Mouse (Mus musculus): ENCODE results near the gene Nol9. TPM values are rescaled to one million over a fixed set of nuclear protein-coding genes. Genes with fewer than 3 reads are reported as not detected.

Gene Nol9
- polyA plus RNA-seq, 1 experiment, result 18.1 TPM

DNA sequence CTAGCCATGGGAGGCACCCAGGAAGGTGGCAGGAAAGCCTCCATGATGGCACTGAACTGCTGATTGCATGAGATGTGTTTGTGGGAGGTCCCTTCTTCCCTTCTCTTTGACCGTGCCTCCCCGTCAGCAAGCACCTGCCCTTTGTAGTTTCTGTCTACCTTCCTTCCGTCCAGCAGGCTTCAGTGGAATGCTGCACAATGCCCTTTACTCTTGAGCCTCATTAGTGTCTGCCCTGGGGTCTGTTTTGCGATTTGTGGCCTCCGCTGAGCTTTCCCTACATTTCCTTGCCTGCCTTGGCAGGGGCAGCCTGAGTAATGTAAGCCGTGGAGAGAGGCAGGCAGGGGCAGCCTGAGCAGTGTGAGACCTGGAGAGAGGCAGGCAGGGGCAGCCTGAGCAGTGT is 5.5 kb downstream of the Nol9 start:
- peaks cover 2% of the 10 kb centered on the region; the same call in 1 of the 2 replicates for H3K36me3 ChIP-seq (ENCODE audit: control insufficient read depth, insufficient read depth, low read length)
- peak overlapping the region; percentile 84 for H3K27ac ChIP-seq (ENCODE audit: insufficient read depth, low read depth, low read length)
- no peak for TF ChIP-seq CTCF (conservative IDR thresholded peaks at IDR 0.05; ENCODE audit: insufficient read depth, insufficient read length, low read depth, low read length)
- no peak for TF ChIP-seq POLR2A (IDR thresholded peaks at IDR 0.05; ENCODE audit: low read depth, low read length)
- H3K27me3 ChIP-seq (replicated peaks; ENCODE audit: control insufficient read depth, insufficient read depth, low read length), result no peaks in the 10 kb centered on the region
- peak; percentile 62 for DNase-seq
- H3K4me3 ChIP-seq (ENCODE audit: insufficient read depth, low read depth, low read length), result no peak overlapping the region
- WGBS, result 50% methylated on average over 6 of the region's 6 CpGs
- peaks cover 10% of the 10 kb centered on the region for H3K4me1 ChIP-seq (ENCODE audit: control insufficient read depth, insufficient read depth, low read length)

DNA sequence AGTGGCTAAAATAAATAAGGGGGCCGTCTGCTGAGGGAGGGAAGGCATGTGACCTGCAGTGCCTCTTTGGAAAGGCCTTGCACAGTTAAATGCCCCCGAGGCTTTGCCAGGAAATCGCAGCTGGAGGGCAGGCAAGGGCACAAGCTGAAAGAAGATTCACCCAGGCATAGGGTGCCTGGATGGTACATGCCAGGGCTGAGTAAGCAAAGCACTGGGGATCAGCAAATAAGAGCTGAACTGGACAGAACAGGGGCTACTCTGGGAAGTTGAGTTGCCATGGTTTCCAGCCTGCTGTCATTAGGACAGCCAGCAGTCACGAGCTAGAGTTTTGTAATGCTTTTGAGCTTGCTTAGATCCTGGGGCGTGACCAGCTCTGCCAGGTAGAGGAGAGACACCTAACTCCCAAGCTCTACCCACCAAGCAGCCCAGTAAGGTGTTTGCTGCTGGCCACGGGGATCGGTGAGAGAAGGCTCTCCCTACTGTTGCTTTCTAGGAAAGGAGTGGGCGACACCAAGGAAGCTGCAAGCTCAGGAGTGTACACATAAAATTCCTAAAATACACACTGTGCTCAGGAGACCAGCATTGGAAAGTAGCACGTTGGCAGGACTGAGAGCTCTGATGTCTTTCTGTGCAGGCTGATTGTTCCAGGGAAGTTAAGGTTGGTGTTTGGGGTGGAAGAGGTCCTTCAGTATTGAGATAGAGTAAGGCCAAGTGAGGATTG is 23.4 kb downstream of the Nol9 start:
- TF ChIP-seq POLR2A (IDR thresholded peaks at IDR 0.05; ENCODE audit: low read depth, low read length), result no peak
- TF ChIP-seq CTCF (conservative IDR thresholded peaks at IDR 0.05; ENCODE audit: insufficient read depth, insufficient read length, low read depth, low read length), result 0 out of 2 replicates have a peak, but pooled peaks have one; percentile 15
- 45% methylated on average over 9 of the region's 9 CpGs for WGBS
- Histone ChIP-seq H3K36me3 (ENCODE audit: control insufficient read depth, insufficient read depth, low read length) (no peaks in the 10 kb centered on the region), H3K4me3 (ENCODE audit: insufficient read depth, low read depth, low read length) (no peak overlapping the region), H3K27me3 (replicated peaks; ENCODE audit: control insufficient read depth, insufficient read depth, low read length) (no peaks in the 10 kb centered on the region), H3K27ac (ENCODE audit: insufficient read depth, low read depth, low read length) (peak overlapping the region; percentile 58; the same call in 1 of the 2 replicates), H3K4me1 (ENCODE audit: control insufficient read depth, insufficient read depth, low read length) (peaks cover 9% of the 10 kb centered on the region)
- peak; percentile 90 for DNase-seq

DNA sequence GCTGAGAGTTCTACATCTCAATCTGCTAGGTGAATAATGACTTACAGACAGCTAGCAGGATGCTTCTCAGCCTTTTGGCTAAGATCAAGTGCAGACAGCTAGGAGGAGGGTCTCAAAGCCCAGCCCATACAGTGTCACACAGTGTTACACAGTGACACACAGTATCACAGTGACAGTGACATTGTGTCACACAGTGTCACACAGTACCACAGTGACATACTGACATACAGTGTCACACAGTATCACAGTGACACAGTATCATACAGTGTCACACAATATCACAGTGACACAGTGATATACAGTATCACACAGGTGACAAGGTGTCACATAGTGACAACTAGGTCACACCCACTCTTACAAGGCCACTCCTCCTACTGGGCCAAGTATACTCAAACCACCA is 28.2 kb downstream of the Nol9 start:
- Histone ChIP-seq H3K4me1 (ENCODE audit: control insufficient read depth, insufficient read depth, low read length) (peaks cover 3% of the 10 kb centered on the region; the same call in 1 of the 2 replicates), H3K27ac (ENCODE audit: insufficient read depth, low read depth, low read length) (no peak overlapping the region), H3K27me3 (replicated peaks; ENCODE audit: control insufficient read depth, insufficient read depth, low read length) (no peaks in the 10 kb centered on the region), H3K36me3 (ENCODE audit: control insufficient read depth, insufficient read depth, low read length) (no peaks in the 10 kb centered on the region), H3K4me3 (ENCODE audit: insufficient read depth, low read depth, low read length) (no peak overlapping the region)
- no peak for DNase-seq
- TF ChIP-seq CTCF (conservative IDR thresholded peaks at IDR 0.05; ENCODE audit: insufficient read depth, insufficient read length, low read depth, low read length) (no peak), POLR2A (IDR thresholded peaks at IDR 0.05; ENCODE audit: low read depth, low read length) (no peak)

DNA sequence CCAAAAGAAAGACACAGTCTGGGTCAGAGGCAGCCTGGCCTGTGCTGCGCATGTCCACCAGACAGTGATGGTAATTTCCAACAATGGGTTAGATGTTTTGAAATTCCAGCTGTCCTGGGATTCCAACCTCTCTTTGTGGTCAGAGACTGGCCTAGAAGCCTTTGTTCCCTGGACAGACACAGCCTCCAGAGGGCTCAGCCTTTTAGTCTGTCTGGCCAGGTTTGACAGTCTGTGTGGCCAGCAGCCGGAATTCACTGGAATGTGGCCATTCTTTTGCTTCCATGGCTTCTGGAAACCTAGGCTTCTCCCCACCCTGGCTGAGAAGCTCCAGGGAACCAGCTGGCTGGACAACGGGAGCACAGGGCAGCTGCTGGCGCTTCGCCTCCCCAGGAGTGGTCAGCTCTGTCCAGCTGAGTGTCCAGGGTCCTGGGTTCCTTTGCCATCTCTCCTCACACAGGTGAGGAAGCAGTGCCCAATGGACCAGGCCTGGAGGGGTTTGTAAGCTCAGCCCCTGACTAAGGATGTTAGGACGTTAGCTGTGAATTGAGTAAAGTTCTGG is 29.1 kb downstream of the Nol9 start:
- Histone ChIP-seq H3K36me3 (ENCODE audit: control insufficient read depth, insufficient read depth, low read length) (no peaks in the 10 kb centered on the region), H3K27ac (ENCODE audit: insufficient read depth, low read depth, low read length) (no peak overlapping the region), H3K4me1 (ENCODE audit: control insufficient read depth, insufficient read depth, low read length) (no peaks in the 10 kb centered on the region; the same call in 1 of the 2 replicates), H3K27me3 (replicated peaks; ENCODE audit: control insufficient read depth, insufficient read depth, low read length) (no peaks in the 10 kb centered on the region), H3K4me3 (ENCODE audit: insufficient read depth, low read depth, low read length) (no peak overlapping the region)
- WGBS, result 82% methylated on average over 6 of the region's 6 CpGs
- TF ChIP-seq POLR2A (IDR thresholded peaks at IDR 0.05; ENCODE audit: low read depth, low read length), result no peak
- TF ChIP-seq CTCF (conservative IDR thresholded peaks at IDR 0.05; ENCODE audit: insufficient read depth, insufficient read length, low read depth, low read length), result no peak
- DNase-seq, result no peak

DNA sequence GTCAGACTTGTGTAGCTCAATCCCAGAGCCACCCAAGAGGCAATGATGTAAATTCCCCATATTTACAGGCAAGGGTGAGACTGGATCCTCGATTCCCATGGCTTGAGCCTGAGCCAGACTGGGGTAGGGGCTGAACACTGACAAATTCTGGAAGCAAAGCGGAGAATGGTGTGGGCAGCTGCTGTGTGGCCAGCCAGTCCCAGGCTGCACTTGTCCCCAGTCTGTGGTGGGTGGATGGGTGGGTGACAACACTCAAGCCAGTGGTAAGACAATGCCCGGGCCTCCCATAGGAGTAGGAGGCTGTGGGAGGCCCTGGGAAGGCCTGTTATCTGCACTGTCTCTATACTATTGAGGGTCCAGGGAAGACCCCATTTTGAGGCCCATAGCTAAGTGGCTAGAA is 30.1 kb downstream of the Nol9 start:
- TF ChIP-seq CTCF (conservative IDR thresholded peaks at IDR 0.05; ENCODE audit: insufficient read depth, insufficient read length, low read depth, low read length) (no peak), POLR2A (IDR thresholded peaks at IDR 0.05; ENCODE audit: low read depth, low read length) (no peak)
- Histone ChIP-seq H3K36me3 (ENCODE audit: control insufficient read depth, insufficient read depth, low read length) (no peaks in the 10 kb centered on the region), H3K27me3 (replicated peaks; ENCODE audit: control insufficient read depth, insufficient read depth, low read length) (no peaks in the 10 kb centered on the region), H3K4me1 (ENCODE audit: control insufficient read depth, insufficient read depth, low read length) (no peaks in the 10 kb centered on the region; the same call in 1 of the 2 replicates), H3K27ac (ENCODE audit: insufficient read depth, low read depth, low read length) (no peak overlapping the region), H3K4me3 (ENCODE audit: insufficient read depth, low read depth, low read length) (no peak overlapping the region)
- DNase-seq, result no peak
- WGBS, result 90% methylated on average over 3 of the region's 3 CpGs

DNA sequence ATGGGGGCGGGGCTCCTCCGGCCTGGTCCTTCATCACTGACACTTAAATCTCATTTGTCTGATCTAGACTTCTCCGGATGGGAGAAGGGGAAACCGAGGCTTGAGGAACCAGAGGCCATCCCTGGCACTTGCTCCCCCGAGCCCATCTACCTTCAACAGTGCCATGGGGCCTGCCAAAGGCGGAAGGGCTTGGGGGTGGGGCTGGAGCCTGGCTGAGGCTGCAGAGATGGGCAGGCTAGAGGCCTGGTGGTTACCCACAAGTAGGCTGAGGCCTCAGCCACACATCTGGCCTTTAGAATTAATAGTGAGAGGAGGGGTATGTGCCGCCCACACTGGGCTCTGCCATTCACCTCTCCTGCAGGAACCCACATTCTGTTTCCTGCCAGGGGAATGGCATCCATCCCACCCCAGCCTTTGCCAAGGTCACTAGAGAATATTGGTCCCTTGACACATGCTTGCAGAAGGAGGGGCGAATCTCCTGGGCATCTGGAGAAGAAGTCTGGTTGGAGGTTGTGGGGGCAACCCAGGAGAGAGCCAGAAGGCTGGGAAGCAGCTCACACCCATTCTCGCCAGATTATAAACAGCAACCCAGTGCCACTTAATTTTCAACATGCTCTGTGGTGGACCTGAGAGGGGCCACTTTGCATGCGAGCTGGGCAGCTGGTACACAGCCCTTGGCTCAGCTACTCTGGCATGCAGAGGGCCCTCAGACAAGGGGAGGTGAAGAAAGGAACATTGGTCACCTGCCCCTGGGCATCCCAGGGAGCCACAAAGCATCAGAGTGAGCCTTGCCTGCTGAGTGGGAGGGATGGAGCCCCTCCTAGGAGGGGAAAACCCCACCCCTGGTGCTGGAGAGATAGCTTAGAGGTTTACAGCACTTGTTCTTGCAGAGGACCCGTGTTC is 31.6 kb downstream of the Nol9 start:
- DNase-seq, result no peak
- 79% methylated on average over 11 of the region's 11 CpGs for WGBS
- H3K4me1 ChIP-seq (ENCODE audit: control insufficient read depth, insufficient read depth, low read length), result no peaks in the 10 kb centered on the region; the same call in 1 of the 2 replicates

More for the DNA sequence above, 31.6 kb downstream of the Nol9 start:
- no peaks in the 10 kb centered on the region for H3K27me3 ChIP-seq (replicated peaks; ENCODE audit: control insufficient read depth, insufficient read depth, low read length)
- H3K27ac ChIP-seq (ENCODE audit: insufficient read depth, low read depth, low read length), result no peak overlapping the region
- H3K4me3 ChIP-seq (ENCODE audit: insufficient read depth, low read depth, low read length), result no peak overlapping the region
- no peaks in the 10 kb centered on the region for H3K36me3 ChIP-seq (ENCODE audit: control insufficient read depth, insufficient read depth, low read length)
- TF ChIP-seq POLR2A (IDR thresholded peaks at IDR 0.05; ENCODE audit: low read depth, low read length), result no peak
